Mouse (Mus musculus) heart, adult 2 months (tissue): ENCODE data around the gene Gm5580.

ENCODE experiments used
- CTCF ChIP-seq: fragments of 200-600 bp; IDR thresholded peaks from 2 replicates; pipeline ENCODE4 v1.8.1; 2022; ENCODE audit warnings: antibody characterized with exemption, mild to moderate bottlenecking, moderate library complexity
- POLR2A ChIP-seq: fragments of 200-500 bp; IDR thresholded peaks from 2 replicates; pipeline ENCODE4 v1.6.1; 2011; ENCODE audit warnings: mild to moderate bottlenecking, low read depth, low read length, control low read depth; ENCODE audit not compliant: insufficient read depth

GRCm38 (mm10) chr6:116538156-116538555, 12.8 kb upstream of the Gm5580 start, which contains the start of gene Olfr213:
- TF ChIP-seq POLR2A: no peak
- TF ChIP-seq CTCF: no peak
